8 mouse cellular contexts compared by ENCODE assay signal in genomic region chr5:124424723-124425411, GRCm38 (mm10). TPM values are rescaled to one million over a fixed set of nuclear protein-coding genes. Genes with fewer than 3 reads are reported as not detected.
DNase-seq lines count a peak whose midpoint lies in the region; ATAC-seq and TF ChIP-seq lines count a peak whose summit lies in the region.

No protein-coding gene starts in this region.

- peaks cover 3 to 4% of the 10 kb centered on the region in 2 experiments; a peak in 2 of 4 replicates for H3K4me1 ChIP-seq in ES-E14 (ENCODE audit: control insufficient read depth in 2 of 2, insufficient read depth in 2 of 2, low read length in 2 of 2, poor library complexity in 1 of 2)
- peaks cover 9% of the 10 kb centered on the region; the same call in 1 of the 2 replicates for H3K4me1 ChIP-seq in hindbrain, embryonic 14.5 days (replicated peaks; ENCODE audit: control insufficient read depth, insufficient read depth, low read length)
- H3K4me1 ChIP-seq in limb, embryonic 14.5 days (ENCODE audit: control insufficient read depth, insufficient read depth, low read length), result peaks cover 8% of the 10 kb centered on the region

- DNase-seq in heart, adult 8-10 months (ENCODE audit: low spot score), result peak; percentile 19
- no peak for DNase-seq in heart, postnatal 4 days
- no peak for DNase-seq in ES-E14 (ENCODE audit: low read depth, low spot score)
- no peak for DNase-seq in hindbrain, embryonic 14.5 days (ENCODE audit: low spot score)
- DNase-seq in limb, embryonic 14.5 days (ENCODE audit: low spot score), result no peak
- DNase-seq in thymus, postnatal 10 days (ENCODE audit: low spot score in 2 of 2), result peak; percentile 32 to 39

- peak overlapping the region; percentile 79 for H3ac ChIP-seq in myocyte (ENCODE audit: control insufficient read depth, insufficient read length)

- in situ Hi-C loops in ES-E14 (cut with MboI; ENCODE audit: low sequenced_read_pairs in 2 of 2, unreplicated experiment in 2 of 2), result loop anchor here in 1 of 2 experiments (25.0 kb wide), 1 partner anchor 1963 kb away; no protein-coding TSS in a partner anchor

- peak overlapping the region; percentile 73 for H3K27ac ChIP-seq in ES-E14 (ENCODE audit: insufficient read depth, low read depth, low read length, poor library complexity, severe bottlenecking)
- peak overlapping the region; percentile 90 for H3K27ac ChIP-seq in hindbrain, embryonic 14.5 days
- H3K27ac ChIP-seq in limb, embryonic 14.5 days (replicated peaks; ENCODE audit: low read depth, low read length), result peak overlapping the region; percentile 73

- H3K4me3 ChIP-seq in ES-E14 (ENCODE audit: insufficient read depth in 1 of 2, low read depth in 1 of 2, low read length in 2 of 2, poor library complexity in 1 of 2, severe bottlenecking in 1 of 2), result peak overlapping the region; percentile 97 to 100
- H3K4me3 ChIP-seq in hindbrain, embryonic 14.5 days (replicated peaks; ENCODE audit: low read length), result peak overlapping the region; percentile 99
- H3K4me3 ChIP-seq in limb, embryonic 14.5 days (replicated peaks; ENCODE audit: low read length), result peak overlapping the region; percentile 100
- peak overlapping the region; percentile 91 for H3K4me3 ChIP-seq in myocyte

- H3K79me2 ChIP-seq in myocyte (ENCODE audit: control insufficient read depth, insufficient read depth), result peaks cover 54% of the 10 kb centered on the region

- H3K36me3 ChIP-seq in ES-E14 (ENCODE audit: control insufficient read depth, insufficient read depth, low read length, poor library complexity, severe bottlenecking) (no peaks in the 10 kb centered on the region; the same call in 1 of the 2 replicates), myocyte (ENCODE audit: control insufficient read depth, insufficient read depth) (no peaks in the 10 kb centered on the region)
- no peaks in the 10 kb centered on the region for H3K36me3 ChIP-seq in hindbrain, embryonic 14.5 days (replicated peaks; ENCODE audit: control insufficient read depth, insufficient read depth)
- H3K36me3 ChIP-seq in limb, embryonic 14.5 days (ENCODE audit: control insufficient read depth, insufficient read depth, low read length), result 0 out of 2 replicates have a peak, but pooled peaks cover 8% of the 10 kb centered on the region

- no peaks in the 10 kb centered on the region for H3K27me3 ChIP-seq in hindbrain, embryonic 14.5 days (ENCODE audit: control insufficient read depth, insufficient read depth, low read length)
- no peaks in the 10 kb centered on the region for H3K27me3 ChIP-seq in limb, embryonic 14.5 days (ENCODE audit: control insufficient read depth, insufficient read depth, low read length)
- H3K27me3 ChIP-seq in myocyte (ENCODE audit: control insufficient read depth, insufficient read depth, insufficient read length), result no peaks in the 10 kb centered on the region

- peak; percentile 59 for ATAC-seq in erythroid progenitor cell, adult 5-6 weeks (replicated peaks; ENCODE audit: low FRiP score, poor library complexity, severe bottlenecking)
- ATAC-seq in hindbrain, embryonic 14.5 days (ENCODE audit: low FRiP score), result peak; percentile 69
- ATAC-seq in limb, embryonic 14.5 days (ENCODE audit: low FRiP score, low read depth), result peak; percentile 38

- no peaks in the 10 kb centered on the region for H3K9me3 ChIP-seq in ES-E14 (ENCODE audit: control insufficient read depth, insufficient read depth, low read depth, low read length)
- no peaks in the 10 kb centered on the region for H3K9me3 ChIP-seq in hindbrain, embryonic 14.5 days (ENCODE audit: control insufficient read depth, low read length)
- H3K9me3 ChIP-seq in limb, embryonic 14.5 days (ENCODE audit: control insufficient read depth, low read length), result no peaks in the 10 kb centered on the region

- under 1% methylated on average over 63 of the region's 63 CpGs for WGBS in hindbrain, embryonic 14.5 days
- WGBS in limb, embryonic 14.5 days, result under 1% methylated on average over 54 of the region's 63 CpGs

- TF ChIP-seq POLR2A in limb, embryonic 14.5 days (IDR thresholded peaks at IDR 0.05; ENCODE audit: borderline replicate concordance, extremely low read depth, insufficient read depth, insufficient read length), result no peak
- peak; percentile 9 for TF ChIP-seq POLR2A in myocyte (IDR thresholded peaks at IDR 0.05; ENCODE audit: insufficient read length, low read depth)

- H3K4me2 ChIP-seq in hindbrain, embryonic 14.5 days (replicated peaks), result peak overlapping the region; percentile 90
- peak overlapping the region; percentile 93 for H3K4me2 ChIP-seq in limb, embryonic 14.5 days (replicated peaks; ENCODE audit: low read depth, low read length, severe bottlenecking)
- H3K4me2 ChIP-seq in myocyte (ENCODE audit: low read depth), result peak overlapping the region; percentile 75

- H3K9ac ChIP-seq in ES-E14 (ENCODE audit: insufficient read depth, low read depth, low read length, poor library complexity, severe bottlenecking), result peak overlapping the region; percentile 94
- H3K9ac ChIP-seq in hindbrain, embryonic 14.5 days, result peak overlapping the region; percentile 92
- peak overlapping the region; percentile 87 for H3K9ac ChIP-seq in limb, embryonic 14.5 days (ENCODE audit: low read depth, low read length, severe bottlenecking)

TF ChIP-seq in ES-E14, 5 proteins besides CTCF, POLR2A, EP300 and RAD21:
- TF ChIP-seq MAFK (IDR thresholded peaks at IDR 0.05; ENCODE audit: insufficient read depth, low read depth, low read length), result no peak
- TF ChIP-seq ZNF384 (IDR thresholded peaks at IDR 0.05; ENCODE audit: low read depth, low read length), result no peak
- no peak for TF ChIP-seq ZC3H11A (IDR thresholded peaks at IDR 0.05; ENCODE audit: borderline replicate concordance, low read depth, low read length)
- no peak for TF ChIP-seq CHD2 (IDR thresholded peaks at IDR 0.05; ENCODE audit: low read depth, low read length)
- TF ChIP-seq HCFC1 (IDR thresholded peaks at IDR 0.05; ENCODE audit: borderline replicate concordance, insufficient read depth, low read length), result no peak

TF ChIP-seq in myocyte, 11 proteins besides CTCF, POLR2A, EP300 and RAD21:
- TF ChIP-seq REST (IDR thresholded peaks at IDR 0.05; ENCODE audit: insufficient read depth, insufficient read length), result no peak
- no peak for TF ChIP-seq TCF3 (IDR thresholded peaks at IDR 0.05; ENCODE audit: insufficient read length, low read depth)
- TF ChIP-seq SRF (IDR thresholded peaks at IDR 0.05; ENCODE audit: control insufficient read depth, insufficient read length, low read depth), result no peak
- no peak for TF ChIP-seq POLR2AphosphoS2 (IDR thresholded peaks at IDR 0.05; ENCODE audit: insufficient read length, low read depth)

RNA-seq across cellular contexts. Expression of gene Sbno1, which starts 0.9 kb away (rescaled TPM):
- 10 to 100 TPM; 63.2 to 73.4 (median 65.6) TPM for total RNA-seq in heart, adult 8-10 months (2022)
- total RNA-seq in heart, postnatal 4 days (2021), result 10 to 100 TPM; 72.7 to 76.8 TPM
- 86.4 and 95.2 TPM in 2 replicates for total RNA-seq in ES-E14 (2012; rRNA removed)
- total RNA-seq in erythroid progenitor cell, adult 5-6 weeks (2015; ENCODE audit: low replicate concordance), result 43.6 and 59.9 TPM in 2 replicates
- 84.5 and 106 TPM in 2 replicates for total RNA-seq in erythroid progenitor cell, adult 5-6 weeks (2017; ENCODE audit: low replicate concordance)
- polyA plus RNA-seq in hindbrain, embryonic 14.5 days (2014; fragmentation: Nextera tagmentation; extraction: Ambion mirVana), result 87.6 and 89.3 TPM in 2 replicates
- 43.0 and 45.9 TPM in 2 replicates for polyA plus RNA-seq in limb, embryonic 14.5 days (2012; rRNA removed)
- polyA plus RNA-seq in limb, embryonic 14.5 days (2014; fragmentation: Nextera tagmentation; extraction: Ambion mirVana), result 65.1 and 76.3 TPM in 2 replicates
- 11.3 TPM for polyA plus RNA-seq in myocyte (2012; fragmentation: generic; extraction: Trizol)

RNA-seq across cellular contexts. Expression of gene Kmt5a, which starts 14.9 kb away (rescaled TPM):
- 100 to 1,000 TPM; 197 to 262 (median 216) TPM for total RNA-seq in heart, adult 8-10 months (2022)
- 100 to 1,000 TPM; 130 to 132 TPM for total RNA-seq in heart, postnatal 4 days (2021)
- total RNA-seq in ES-E14 (2012; rRNA removed), result 62.6 and 69.8 TPM in 2 replicates
- total RNA-seq in erythroid progenitor cell, adult 5-6 weeks (2015; ENCODE audit: low replicate concordance), result 307 and 377 TPM in 2 replicates
- 344 and 488 TPM in 2 replicates for total RNA-seq in erythroid progenitor cell, adult 5-6 weeks (2017; ENCODE audit: low replicate concordance)
- polyA plus RNA-seq in hindbrain, embryonic 14.5 days (2014; fragmentation: Nextera tagmentation; extraction: Ambion mirVana), result 23.1 and 23.2 TPM in 2 replicates
- polyA plus RNA-seq in limb, embryonic 14.5 days (2012; rRNA removed), result 96.7 and 101 TPM in 2 replicates
- polyA plus RNA-seq in limb, embryonic 14.5 days (2014; fragmentation: Nextera tagmentation; extraction: Ambion mirVana), result 70.9 and 91.4 TPM in 2 replicates
- 58.0 TPM for polyA plus RNA-seq in myocyte (2012; fragmentation: generic; extraction: Trizol)

RNA-seq across cellular contexts. Expression of gene Rilpl2, which starts 53.3 kb away (rescaled TPM):
- total RNA-seq in heart, adult 8-10 months (2022), result 1 to 10 TPM; 7.0 to 7.8 (median 7.4) TPM
- 10 to 100 TPM in 1 of 2 experiments, 1 to 10 TPM in 1; 8.3 to 10.9 TPM for total RNA-seq in heart, postnatal 4 days (2021)
- 7.3 and 8.9 TPM in 2 replicates for total RNA-seq in ES-E14 (2012; rRNA removed)
- 7.1 and 7.9 TPM in 2 replicates for total RNA-seq in erythroid progenitor cell, adult 5-6 weeks (2015; ENCODE audit: low replicate concordance)
- 5.3 and 7.0 TPM in 2 replicates for total RNA-seq in erythroid progenitor cell, adult 5-6 weeks (2017; ENCODE audit: low replicate concordance)
- 28.5 and 29.7 TPM in 2 replicates for polyA plus RNA-seq in hindbrain, embryonic 14.5 days (2014; fragmentation: Nextera tagmentation; extraction: Ambion mirVana)
- 34.7 and 36.3 TPM in 2 replicates for polyA plus RNA-seq in limb, embryonic 14.5 days (2012; rRNA removed)
- 36.9 and 39.2 TPM in 2 replicates for polyA plus RNA-seq in limb, embryonic 14.5 days (2014; fragmentation: Nextera tagmentation; extraction: Ambion mirVana)
- 22.3 TPM for polyA plus RNA-seq in myocyte (2012; fragmentation: generic; extraction: Trizol)

RNA-seq across cellular contexts. Expression of gene Snrnp35, which starts 58.1 kb away (rescaled TPM):
- total RNA-seq in heart, adult 8-10 months (2022), result 10 to 100 TPM; 12.9 to 19.0 (median 14.6) TPM
- total RNA-seq in heart, postnatal 4 days (2021), result 10 to 100 TPM; 19.3 to 23.5 TPM
- total RNA-seq in ES-E14 (2012; rRNA removed), result 7.5 and 10.6 TPM in 2 replicates
- 1.7 and 7.9 TPM in 2 replicates for total RNA-seq in erythroid progenitor cell, adult 5-6 weeks (2015; ENCODE audit: low replicate concordance)
- total RNA-seq in erythroid progenitor cell, adult 5-6 weeks (2017; ENCODE audit: low replicate concordance), result 9.0 TPM in 1 of 2 replicates, not detected in the other
- 8.5 and 9.0 TPM in 2 replicates for polyA plus RNA-seq in hindbrain, embryonic 14.5 days (2014; fragmentation: Nextera tagmentation; extraction: Ambion mirVana)
- polyA plus RNA-seq in limb, embryonic 14.5 days (2012; rRNA removed), result 8.1 and 17.1 TPM in 2 replicates
- 10.7 and 12.2 TPM in 2 replicates for polyA plus RNA-seq in limb, embryonic 14.5 days (2014; fragmentation: Nextera tagmentation; extraction: Ambion mirVana)
- 18.9 TPM for polyA plus RNA-seq in myocyte (2012; fragmentation: generic; extraction: Trizol)

Comparison
In these comparisons a context has a peak if more than half of its experiments do, and no peak if none do; other contexts are left out.
1. DNase-seq: peak in heart, adult 8-10 months (single experiment) and thymus, postnatal 10 days (2 of 2); none in heart, postnatal 4 days (single experiment), ES-E14 (single experiment), hindbrain, embryonic 14.5 days (single experiment) and limb, embryonic 14.5 days (single experiment).
2. Peak in every context shown above with its lines, with median percentiles within 50 percentile points of each other: H3K27ac ChIP-seq, H3K4me3 ChIP-seq, H3K9ac ChIP-seq, ATAC-seq and H3K4me2 ChIP-seq.